Mouse (Mus musculus): ENCODE results near the gene Cmss1. TPM values are rescaled to one million over a fixed set of nuclear protein-coding genes. Genes with fewer than 3 reads are reported as not detected.

Gene Cmss1
- total RNA-seq, 2 experiments from 2014 or later: 20.1 to 22.0 TPM

DNA sequence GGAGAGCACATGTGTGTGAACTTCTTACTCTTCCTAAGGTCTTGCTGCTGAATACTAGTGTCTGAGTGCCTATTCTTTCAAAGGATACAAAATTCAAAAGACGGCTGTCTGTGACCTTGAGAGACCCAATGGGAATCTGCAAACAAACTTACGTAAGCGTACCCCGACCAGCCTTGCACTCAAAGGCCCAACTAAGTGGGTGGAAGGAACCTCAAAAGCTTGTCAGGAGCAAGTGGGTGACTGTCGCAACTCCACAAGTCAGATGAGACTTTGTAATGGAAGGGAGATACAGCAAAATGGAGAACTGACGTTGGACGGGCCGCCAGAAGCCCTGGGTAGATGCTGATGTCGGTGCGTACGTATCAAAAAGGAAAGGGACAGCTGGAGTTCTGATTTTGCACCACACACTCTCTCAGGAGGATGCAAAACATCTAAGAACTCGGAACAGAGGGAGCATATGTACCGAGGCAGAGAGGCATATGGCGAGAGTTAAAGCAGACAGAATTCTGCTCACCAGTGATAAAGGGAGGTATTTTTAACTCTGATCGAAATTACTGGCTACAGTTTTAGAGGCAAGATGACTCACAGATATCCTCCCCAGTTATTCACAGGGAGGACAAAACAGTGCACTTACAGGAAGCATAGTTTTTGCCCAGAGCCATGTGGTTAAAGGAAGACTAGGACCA lies 217.0 kb downstream of the Cmss1 start:
- Histone ChIP-seq H3K4me3 (no peak overlapping the region), H3K27ac (peak overlapping the region; percentile 73)
- no peak for TF ChIP-seq CTCF (IDR thresholded peaks at IDR 0.05)
- DNase-seq (ENCODE audit: extremely low spot score in 1 of 2, low spot score in 2 of 2): peak; percentile 28 to 54
- intact Hi-C loops (cut with DNase I): loop anchor here (1.0 kb wide), 2 partner anchors 30 to 121 kb away; no protein-coding TSS in a partner anchor

DNA sequence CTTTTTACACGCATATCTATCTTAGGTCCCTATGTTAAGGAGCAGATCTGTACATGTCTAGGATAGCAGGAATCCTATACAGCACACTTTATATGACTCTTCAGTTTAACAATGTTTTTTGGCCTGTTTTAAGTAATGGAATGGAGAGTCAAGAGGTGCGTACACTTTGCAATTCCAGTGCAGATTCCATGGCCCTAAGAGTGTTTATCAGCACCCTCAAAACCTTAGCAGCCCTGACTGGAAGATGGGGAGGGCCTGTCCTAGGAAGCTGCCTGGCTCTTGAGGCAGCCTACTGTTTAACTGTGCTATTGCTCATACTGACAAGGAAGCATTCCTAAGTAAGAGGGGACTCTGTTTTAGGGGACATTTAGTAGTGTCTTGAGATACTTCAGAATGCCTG lies 222.4 kb downstream of the Cmss1 start:
- intact Hi-C loops (cut with DNase I): no loop called here
- H3K4me3 ChIP-seq: no peak overlapping the region
- no peak for TF ChIP-seq CTCF (IDR thresholded peaks at IDR 0.05)
- H3K27ac ChIP-seq: no peak overlapping the region
- DNase-seq (ENCODE audit: extremely low spot score in 1 of 2, low spot score in 2 of 2): no peak

DNA sequence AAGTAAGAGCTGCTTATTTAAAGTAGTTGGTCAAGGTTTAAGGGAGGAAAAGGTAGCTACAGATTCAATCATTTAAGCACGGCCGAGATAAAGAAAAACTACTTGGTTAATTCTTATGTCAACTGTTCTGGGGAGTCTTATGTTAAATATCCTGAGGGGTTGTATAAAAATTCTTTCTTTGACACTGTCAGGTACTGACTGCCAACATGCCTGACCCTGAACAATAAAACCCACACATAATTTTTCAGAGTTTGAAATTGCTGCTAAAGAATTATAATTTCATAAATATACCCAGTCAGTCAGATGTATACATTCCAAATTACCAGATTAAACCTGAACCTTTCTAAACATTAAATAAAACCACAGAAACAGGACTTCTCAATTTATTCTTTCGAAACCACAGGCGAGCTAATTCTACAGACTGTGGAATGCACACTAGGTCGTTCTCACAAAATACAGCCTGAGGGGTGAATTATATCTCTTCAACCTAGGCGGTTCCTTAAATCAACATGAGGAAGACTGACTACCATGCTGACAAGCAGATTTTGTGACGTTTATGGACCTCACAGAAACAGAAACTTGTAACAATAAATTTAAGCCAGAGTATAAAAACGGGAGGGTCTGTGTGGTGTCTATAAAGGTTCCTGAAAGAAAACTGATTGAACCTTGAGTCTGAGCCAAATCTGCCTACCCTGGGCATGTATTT lies 223.2 kb downstream of the Cmss1 start:
- Histone ChIP-seq H3K27ac (no peak overlapping the region), H3K4me3 (no peak overlapping the region)
- intact Hi-C loops (cut with DNase I): no loop called here
- no peak for DNase-seq (ENCODE audit: extremely low spot score in 1 of 2, low spot score in 2 of 2)
- TF ChIP-seq CTCF (IDR thresholded peaks at IDR 0.05): no peak

DNA sequence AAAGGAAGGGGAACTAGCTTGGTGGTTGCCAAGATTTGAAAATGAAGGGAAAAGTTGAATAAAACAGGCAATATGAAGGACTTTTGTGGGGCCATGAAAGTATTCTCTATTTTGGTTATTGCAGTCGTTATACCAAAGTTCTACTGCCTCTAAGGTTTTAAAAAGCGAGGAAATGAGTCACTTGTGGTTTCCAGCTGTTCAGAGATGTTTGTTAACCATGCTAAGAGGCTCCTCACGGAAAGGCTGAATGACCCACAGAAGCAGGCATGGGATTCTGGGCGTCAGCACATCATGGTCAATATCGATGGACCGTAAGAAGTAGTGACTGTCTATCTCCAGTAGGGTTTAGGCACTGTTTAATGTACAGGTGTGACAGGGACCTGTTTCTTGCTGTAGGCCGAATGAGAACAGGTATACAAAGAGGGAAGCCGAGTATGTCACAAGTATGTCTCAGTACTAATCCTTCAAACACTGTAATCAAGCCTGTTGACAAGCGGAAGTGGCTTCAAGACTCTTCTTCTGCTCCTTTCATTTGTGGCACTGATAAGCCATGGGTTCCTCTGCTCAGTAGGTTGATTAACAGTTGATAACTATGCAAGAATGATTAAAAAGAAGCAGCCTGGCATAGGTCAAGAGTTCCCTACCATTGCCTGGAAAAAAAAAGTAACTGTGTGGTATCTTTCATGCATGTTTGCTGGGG lies 227.9 kb downstream of the Cmss1 start:
- intact Hi-C loops (cut with DNase I): no loop called here
- DNase-seq (ENCODE audit: extremely low spot score in 1 of 2, low spot score in 2 of 2): no peak
- TF ChIP-seq CTCF (IDR thresholded peaks at IDR 0.05): no peak
- H3K4me3 ChIP-seq: no peak overlapping the region
- no peak overlapping the region for H3K27ac ChIP-seq

DNA sequence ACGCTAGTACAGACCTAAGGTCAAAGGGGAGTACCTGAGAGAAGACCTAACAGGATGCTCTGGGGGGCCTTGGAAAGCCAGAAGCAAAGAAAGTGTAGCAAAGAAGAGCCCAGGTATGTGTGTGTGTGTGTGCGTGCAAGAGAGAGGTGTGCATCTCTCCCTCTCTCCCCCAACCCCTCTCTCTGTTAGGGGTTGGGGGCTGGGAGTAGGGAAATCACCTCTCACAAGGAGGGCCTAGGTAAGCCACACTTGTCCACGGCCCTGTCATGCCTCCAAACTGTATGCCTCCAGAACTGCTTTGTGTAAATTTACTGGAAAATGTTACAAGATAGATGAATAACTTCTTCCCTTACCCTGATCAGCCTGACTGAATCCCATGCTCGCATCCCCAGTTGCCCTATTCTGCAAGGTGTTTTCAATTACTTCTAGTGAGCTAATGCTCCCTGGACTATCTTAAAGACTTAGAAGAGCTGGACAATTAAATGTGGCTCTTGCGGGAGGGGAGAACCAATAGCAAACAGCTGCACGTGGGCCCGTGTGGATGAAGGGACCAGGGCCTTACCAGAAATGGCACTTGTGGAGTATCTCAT lies 231.3 kb downstream of the Cmss1 start:
- Histone ChIP-seq H3K27ac (no peak overlapping the region), H3K4me3 (no peak overlapping the region)
- intact Hi-C loops (cut with DNase I): no loop called here
- no peak for TF ChIP-seq CTCF (IDR thresholded peaks at IDR 0.05)
- no peak for DNase-seq (ENCODE audit: extremely low spot score in 1 of 2, low spot score in 2 of 2)

DNA sequence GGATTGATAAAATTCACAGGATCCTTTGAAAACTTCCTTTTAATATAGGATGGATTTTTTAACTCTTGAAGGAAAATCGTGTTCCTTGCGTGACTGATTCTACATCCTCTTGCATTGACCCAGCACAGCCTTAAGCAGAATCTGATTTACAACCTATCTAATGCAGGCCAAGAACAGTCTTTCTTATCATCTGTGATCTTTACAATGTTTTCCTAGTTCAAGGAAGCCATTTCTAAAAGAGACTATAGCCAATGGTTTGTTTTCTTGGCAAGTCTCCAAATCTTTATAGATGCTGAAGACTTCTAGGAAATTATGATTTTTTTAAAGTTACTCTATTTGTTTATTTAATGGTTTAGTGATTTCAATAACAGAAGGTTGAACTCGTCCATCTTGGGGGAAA lies 234.5 kb downstream of the Cmss1 start:
- TF ChIP-seq CTCF (IDR thresholded peaks at IDR 0.05): no peak
- DNase-seq (ENCODE audit: extremely low spot score in 1 of 2, low spot score in 2 of 2): no peak
- H3K4me3 ChIP-seq: no peak overlapping the region
- intact Hi-C loops (cut with DNase I): no loop called here
- H3K27ac ChIP-seq: no peak overlapping the region

DNA sequence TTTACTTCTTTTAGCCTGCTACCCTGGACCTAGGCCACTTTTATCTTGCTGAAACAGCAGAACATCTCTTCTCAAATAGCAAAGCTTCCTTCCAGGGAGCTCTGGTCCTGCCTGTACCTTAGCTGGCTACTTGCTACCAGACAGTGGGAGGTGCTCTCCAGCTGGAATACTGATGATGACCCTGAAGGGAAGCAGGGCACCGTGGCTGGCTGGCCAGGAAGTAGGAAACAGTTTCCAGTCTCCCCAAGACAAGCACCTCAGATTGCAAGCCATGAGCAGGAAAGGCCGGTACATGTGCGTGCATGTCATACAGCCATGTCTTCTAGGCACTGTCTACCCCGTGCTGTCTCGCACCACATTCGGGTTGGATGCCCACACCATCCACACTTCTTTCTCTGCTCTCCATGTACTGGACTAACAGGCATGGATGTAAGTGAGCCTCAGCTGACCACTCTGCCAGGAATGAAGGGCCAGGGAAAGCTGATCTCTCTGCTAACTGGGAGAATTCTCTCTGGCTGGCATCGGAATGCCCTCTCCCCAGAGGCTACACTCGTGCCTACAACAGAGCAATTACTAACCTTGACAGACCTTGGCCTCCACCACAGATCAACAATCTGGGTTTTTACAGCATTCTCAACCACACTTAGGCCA lies 236.7 kb downstream of the Cmss1 start:
- no peak overlapping the region for H3K27ac ChIP-seq
- intact Hi-C loops (cut with DNase I): no loop called here
- TF ChIP-seq CTCF (IDR thresholded peaks at IDR 0.05): no peak
- no peak overlapping the region for H3K4me3 ChIP-seq
- no peak for DNase-seq (ENCODE audit: extremely low spot score in 1 of 2, low spot score in 2 of 2)

DNA sequence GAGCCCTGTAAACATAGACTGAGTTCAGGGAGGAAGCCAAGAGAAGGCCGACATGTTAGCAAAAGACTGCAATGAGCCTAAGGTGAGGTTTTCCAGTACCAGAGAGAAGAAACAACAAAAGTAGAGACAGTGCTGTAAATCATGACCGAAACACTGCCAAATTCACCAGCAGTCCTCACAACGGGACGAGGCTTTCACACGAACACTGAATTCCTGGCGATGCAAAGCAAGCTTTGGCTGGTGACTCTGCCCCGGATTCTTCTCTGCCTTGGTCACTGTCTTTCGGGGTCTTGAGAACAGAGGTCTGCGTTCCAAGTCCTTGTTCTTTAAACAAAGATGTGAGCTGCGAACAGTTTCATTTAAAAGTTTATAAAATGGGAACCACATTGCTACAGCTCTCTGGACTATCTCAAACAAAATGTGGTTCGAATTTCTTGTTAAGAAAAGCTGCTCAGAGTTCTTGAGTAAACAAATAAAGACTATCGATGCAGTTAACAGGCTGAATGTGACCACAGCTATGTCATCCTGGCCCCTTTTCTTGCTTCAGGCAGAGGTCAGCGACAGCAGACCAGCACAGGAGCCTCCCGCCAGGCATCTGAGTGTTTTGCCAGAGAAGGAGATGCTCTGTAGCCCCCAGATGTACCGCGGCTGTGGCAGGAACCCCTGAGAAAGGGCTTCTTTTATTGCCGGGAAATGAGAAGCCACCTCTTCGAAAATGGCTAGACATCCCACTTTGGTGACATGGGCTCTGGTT lies 239.5 kb downstream of the Cmss1 start:
- no peak for DNase-seq (ENCODE audit: extremely low spot score in 1 of 2, low spot score in 2 of 2)
- no peak overlapping the region for H3K27ac ChIP-seq
- TF ChIP-seq CTCF (IDR thresholded peaks at IDR 0.05): no peak
- intact Hi-C loops (cut with DNase I): no loop called here
- no peak overlapping the region for H3K4me3 ChIP-seq

DNA sequence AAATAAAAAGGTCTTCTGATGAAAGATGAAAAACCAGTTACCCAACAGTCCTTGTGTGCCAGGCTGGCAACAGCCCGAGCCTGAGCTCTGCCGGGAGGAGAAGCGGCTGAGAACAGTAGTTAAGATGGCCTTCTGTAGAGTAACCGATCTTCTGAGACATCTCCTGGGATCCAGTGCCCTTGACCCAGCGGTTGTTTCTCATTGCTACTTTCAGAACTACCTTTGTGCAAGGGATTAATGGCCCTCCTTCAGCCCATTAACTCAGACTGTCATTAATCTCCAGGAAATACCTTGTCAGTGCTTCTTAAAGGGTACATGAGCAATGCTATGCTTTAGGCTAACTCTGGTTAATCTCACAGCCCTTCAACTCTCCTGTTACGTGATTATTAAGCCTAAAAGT lies 240.5 kb downstream of the Cmss1 start:
- TF ChIP-seq CTCF (IDR thresholded peaks at IDR 0.05): no peak
- H3K27ac ChIP-seq: no peak overlapping the region
- DNase-seq (ENCODE audit: extremely low spot score in 1 of 2, low spot score in 2 of 2): no peak
- H3K4me3 ChIP-seq: no peak overlapping the region
- intact Hi-C loops (cut with DNase I): no loop called here

DNA sequence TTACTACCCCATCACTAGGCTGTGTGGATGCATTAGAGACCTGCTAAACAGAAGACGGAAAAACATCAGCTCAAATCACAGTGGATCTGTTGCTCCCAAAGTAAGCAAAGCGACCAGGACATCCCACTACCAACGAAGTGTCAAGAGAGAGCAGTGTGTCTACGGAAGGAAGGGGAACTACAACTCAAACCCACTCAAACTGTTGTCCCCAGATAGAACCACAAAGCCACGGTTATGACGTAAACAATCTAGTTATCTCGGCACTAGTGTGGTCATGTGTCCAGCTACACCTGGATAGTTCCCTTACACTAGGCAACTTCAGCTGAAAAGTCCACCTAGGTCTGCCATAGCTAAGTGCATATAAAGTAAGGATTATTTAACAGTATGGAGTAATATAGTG lies 242.2 kb downstream of the Cmss1 start:
- TF ChIP-seq CTCF (IDR thresholded peaks at IDR 0.05): no peak
- Histone ChIP-seq H3K4me3 (no peak overlapping the region), H3K27ac (no peak overlapping the region)
- no peak for DNase-seq (ENCODE audit: extremely low spot score in 1 of 2, low spot score in 2 of 2)
- intact Hi-C loops (cut with DNase I): no loop called here

All from left cerebral cortex, adult 2 months (tissue).